Mouse (Mus musculus): ENCODE data around the gene Pkp4. TPM values are rescaled to one million over a fixed set of nuclear protein-coding genes. Genes with fewer than 3 reads are reported as not detected.

The Pkp4 gene
- total and polyA plus RNA-seq, 2 experiments = 38.4 to 42.7 TPM

DNA sequence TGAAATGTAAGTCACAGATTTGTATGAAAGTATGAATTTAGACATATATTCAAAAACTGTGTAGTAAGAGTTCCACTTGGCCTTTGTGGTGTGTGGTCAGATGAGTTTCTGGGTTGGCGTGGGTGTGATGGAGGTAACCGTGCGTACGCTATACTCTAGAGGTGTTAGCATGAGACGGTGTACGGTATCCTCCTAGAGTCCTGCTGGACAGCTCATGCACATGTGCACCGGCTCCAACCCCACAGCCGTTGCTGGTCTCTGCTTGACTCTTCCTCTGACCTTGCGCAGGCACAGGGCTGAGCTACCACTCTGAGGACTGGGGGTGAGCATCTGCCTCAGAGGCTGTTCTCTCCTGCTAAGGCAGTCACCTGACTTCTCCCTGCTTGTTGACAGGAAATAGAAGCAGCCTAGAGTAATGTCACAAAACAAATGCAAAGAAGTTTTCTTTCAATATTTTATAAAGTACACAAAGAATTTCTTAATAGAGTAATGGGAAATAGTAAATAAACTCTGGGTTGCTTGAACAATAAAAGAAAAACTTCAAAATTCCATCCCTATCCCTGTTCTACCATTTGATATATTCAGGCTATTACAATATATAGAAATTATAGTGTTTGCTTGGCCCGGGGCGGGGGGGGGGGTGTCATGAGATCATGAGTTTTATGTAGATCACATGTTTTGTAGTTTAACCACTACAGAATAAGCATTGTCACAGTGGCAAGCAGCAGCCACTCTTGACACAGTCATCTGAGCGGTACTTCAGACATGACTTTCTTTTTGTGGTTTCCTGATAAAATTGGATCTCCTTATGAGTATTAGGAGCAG lies 83.8 kb downstream of the Pkp4 start:
- H3K9ac ChIP-seq (ENCODE audit: low read depth, low read length) = no peak overlapping the region
- 95% methylated on average over 12 of the region's 12 CpGs for WGBS
- H3K4me1 ChIP-seq (ENCODE audit: control insufficient read depth, insufficient read depth, low read length) = peaks cover 16% of the 10 kb centered on the region
- H3K79me2 ChIP-seq (ENCODE audit: control insufficient read depth, insufficient read depth, low read length) = peaks cover 14% of the 10 kb centered on the region; the same call in 1 of the 2 replicates
- H3K4me3 ChIP-seq (ENCODE audit: insufficient read depth, low read depth, low read length) = no peak overlapping the region
- no peak overlapping the region for H3K27ac ChIP-seq (replicated peaks; ENCODE audit: insufficient read depth, low read depth, low read length)
- no peak for DNase-seq (ENCODE audit: extremely low read depth, low read depth, low spot score)
- TF ChIP-seq CTCF (IDR thresholded peaks at IDR 0.05; ENCODE audit: low read depth, low read length) = no peak
- TF ChIP-seq POLR2A (IDR thresholded peaks at IDR 0.05; ENCODE audit: extremely low read depth, insufficient read depth, low read length) = no peak
- no peaks in the 10 kb centered on the region for H3K27me3 ChIP-seq (ENCODE audit: control insufficient read depth, insufficient read depth, low read length)
- no peaks in the 10 kb centered on the region for H3K36me3 ChIP-seq (ENCODE audit: control insufficient read depth, insufficient read depth, low read length)

DNA sequence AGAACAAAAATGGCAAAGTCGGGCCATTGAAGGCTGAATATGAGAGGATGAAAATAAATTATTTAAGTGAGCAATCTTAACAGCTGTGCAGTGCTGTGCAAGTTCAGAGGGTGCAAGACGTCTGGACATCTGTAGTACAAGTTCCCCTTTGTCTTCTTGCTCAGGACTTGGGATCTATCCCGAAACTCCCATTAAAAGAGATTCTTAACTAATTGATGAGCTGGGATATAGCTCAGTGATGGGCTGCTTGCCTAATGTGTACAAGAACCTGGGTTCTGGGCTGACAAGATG lies 84.4 kb downstream of the Pkp4 start:
- Histone ChIP-seq H3K4me1 (ENCODE audit: control insufficient read depth, insufficient read depth, low read length) (peaks cover 16% of the 10 kb centered on the region), H3K4me3 (ENCODE audit: insufficient read depth, low read depth, low read length) (no peak overlapping the region), H3K79me2 (ENCODE audit: control insufficient read depth, insufficient read depth, low read length) (peaks cover 16% of the 10 kb centered on the region; the same call in 1 of the 2 replicates), H3K27me3 (ENCODE audit: control insufficient read depth, insufficient read depth, low read length) (no peaks in the 10 kb centered on the region), H3K36me3 (ENCODE audit: control insufficient read depth, insufficient read depth, low read length) (no peaks in the 10 kb centered on the region), H3K27ac (replicated peaks; ENCODE audit: insufficient read depth, low read depth, low read length) (no peak overlapping the region), H3K9ac (ENCODE audit: low read depth, low read length) (no peak overlapping the region)
- 89% methylated on average over 3 of the region's 3 CpGs for WGBS
- no peak for DNase-seq (ENCODE audit: extremely low read depth, low read depth, low spot score)
- TF ChIP-seq POLR2A (IDR thresholded peaks at IDR 0.05; ENCODE audit: extremely low read depth, insufficient read depth, low read length) (no peak), CTCF (IDR thresholded peaks at IDR 0.05; ENCODE audit: low read depth, low read length) (no peak)

DNA sequence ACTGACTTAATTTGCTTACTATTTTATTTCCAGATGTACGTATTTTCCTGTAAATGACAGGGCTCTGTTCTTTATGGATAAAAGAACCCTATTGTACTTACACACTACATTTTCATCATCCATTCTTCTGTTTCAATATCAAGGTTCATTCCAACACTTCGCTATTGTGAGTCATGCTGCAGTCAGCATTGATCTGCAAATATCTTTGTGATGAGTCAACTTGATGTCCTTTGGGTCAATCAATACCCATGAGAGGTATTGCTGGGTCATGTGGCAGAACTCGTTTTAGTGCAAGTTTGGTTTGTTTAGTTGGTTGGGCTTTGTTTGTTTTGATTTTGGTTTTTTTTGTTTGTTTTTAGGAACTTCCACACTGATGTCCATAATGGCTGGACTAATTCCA lies 88.2 kb downstream of the Pkp4 start:
- Histone ChIP-seq H3K36me3 (ENCODE audit: control insufficient read depth, insufficient read depth, low read length) (no peaks in the 10 kb centered on the region), H3K27me3 (ENCODE audit: control insufficient read depth, insufficient read depth, low read length) (no peaks in the 10 kb centered on the region), H3K79me2 (ENCODE audit: control insufficient read depth, insufficient read depth, low read length) (peaks cover 17% of the 10 kb centered on the region), H3K4me3 (ENCODE audit: insufficient read depth, low read depth, low read length) (no peak overlapping the region), H3K4me1 (ENCODE audit: control insufficient read depth, insufficient read depth, low read length) (peaks cover 18% of the 10 kb centered on the region), H3K27ac (replicated peaks; ENCODE audit: insufficient read depth, low read depth, low read length) (no peak overlapping the region), H3K9ac (ENCODE audit: low read depth, low read length) (no peak overlapping the region)
- DNase-seq (ENCODE audit: extremely low read depth, low read depth, low spot score) = peak; percentile 99
- 26% methylated on average over 3 of the region's 3 CpGs for WGBS
- TF ChIP-seq CTCF (IDR thresholded peaks at IDR 0.05; ENCODE audit: low read depth, low read length) = no peak
- TF ChIP-seq POLR2A (IDR thresholded peaks at IDR 0.05; ENCODE audit: extremely low read depth, insufficient read depth, low read length) = no peak

GRCm38 (mm10) chr2:59252818-59253217 lies 92.2 kb downstream of the Pkp4 start:
- H3K4me1 ChIP-seq (ENCODE audit: control insufficient read depth, insufficient read depth, low read length) = peaks cover 4% of the 10 kb centered on the region; the same call in 1 of the 2 replicates
- H3K4me3 ChIP-seq (ENCODE audit: insufficient read depth, low read depth, low read length) = no peak overlapping the region
- H3K79me2 ChIP-seq (ENCODE audit: control insufficient read depth, insufficient read depth, low read length) = peaks cover 15% of the 10 kb centered on the region
- TF ChIP-seq POLR2A (IDR thresholded peaks at IDR 0.05; ENCODE audit: extremely low read depth, insufficient read depth, low read length) (no peak), CTCF (IDR thresholded peaks at IDR 0.05; ENCODE audit: low read depth, low read length) (no peak)
- H3K27me3 ChIP-seq (ENCODE audit: control insufficient read depth, insufficient read depth, low read length) = no peaks in the 10 kb centered on the region
- no peak for DNase-seq (ENCODE audit: extremely low read depth, low read depth, low spot score)
- no peaks in the 10 kb centered on the region for H3K36me3 ChIP-seq (ENCODE audit: control insufficient read depth, insufficient read depth, low read length)
- no peak overlapping the region for H3K27ac ChIP-seq (replicated peaks; ENCODE audit: insufficient read depth, low read depth, low read length)
- no peak overlapping the region for H3K9ac ChIP-seq (ENCODE audit: low read depth, low read length)

DNA sequence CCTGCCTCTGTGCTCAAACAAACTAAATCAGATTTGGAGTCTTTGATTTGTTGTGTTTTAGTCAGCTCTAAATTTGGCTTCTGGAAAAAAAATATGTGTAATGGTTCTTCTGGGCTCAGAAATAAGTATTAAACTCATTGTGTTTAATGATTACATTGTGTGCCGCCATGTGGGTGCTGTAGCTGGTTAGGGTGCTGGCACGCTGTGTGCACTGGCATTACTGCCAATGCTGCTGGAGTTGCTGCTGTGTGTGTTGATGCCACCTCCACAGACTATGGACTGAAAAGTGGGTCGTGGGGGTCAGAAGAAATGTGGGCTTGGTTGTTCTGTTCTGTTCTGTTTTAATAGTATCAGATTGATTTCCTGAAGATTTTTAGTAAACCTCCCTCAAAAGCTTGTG lies 92.8 kb downstream of the Pkp4 start:
- 51% methylated on average over 3 of the region's 3 CpGs for WGBS
- H3K36me3 ChIP-seq (ENCODE audit: control insufficient read depth, insufficient read depth, low read length) = no peaks in the 10 kb centered on the region
- DNase-seq (ENCODE audit: extremely low read depth, low read depth, low spot score) = peak; percentile 39
- H3K27ac ChIP-seq (replicated peaks; ENCODE audit: insufficient read depth, low read depth, low read length) = no peak overlapping the region
- no peak for TF ChIP-seq CTCF (IDR thresholded peaks at IDR 0.05; ENCODE audit: low read depth, low read length)
- no peak for TF ChIP-seq POLR2A (IDR thresholded peaks at IDR 0.05; ENCODE audit: extremely low read depth, insufficient read depth, low read length)
- peaks cover 4% of the 10 kb centered on the region; the same call in 1 of the 2 replicates for H3K4me1 ChIP-seq (ENCODE audit: control insufficient read depth, insufficient read depth, low read length)
- no peaks in the 10 kb centered on the region for H3K27me3 ChIP-seq (ENCODE audit: control insufficient read depth, insufficient read depth, low read length)
- no peak overlapping the region for H3K9ac ChIP-seq (ENCODE audit: low read depth, low read length)
- peaks cover 14% of the 10 kb centered on the region for H3K79me2 ChIP-seq (ENCODE audit: control insufficient read depth, insufficient read depth, low read length)
- no peak overlapping the region for H3K4me3 ChIP-seq (ENCODE audit: insufficient read depth, low read depth, low read length)

DNA sequence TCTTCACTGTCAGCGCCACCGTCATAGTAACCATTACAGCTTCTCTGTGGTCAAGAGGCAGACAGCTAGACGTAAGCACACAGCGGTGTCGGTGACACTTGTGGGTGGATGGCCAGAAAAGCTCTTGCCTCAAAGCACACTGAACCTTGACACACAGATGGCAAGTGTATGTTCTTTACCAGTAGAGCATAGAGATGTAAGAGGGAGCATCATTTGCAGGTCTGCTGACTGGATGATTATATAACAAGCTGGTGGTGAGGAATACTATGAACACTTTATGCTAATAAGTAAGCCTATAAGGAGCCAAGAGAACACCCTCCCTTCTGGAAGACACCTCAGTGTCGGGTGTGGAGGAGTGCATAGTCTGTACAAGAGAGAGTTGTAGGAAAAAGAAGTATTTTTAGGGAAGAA lies 98.2 kb downstream of the Pkp4 start:
- Histone ChIP-seq H3K4me3 (ENCODE audit: insufficient read depth, low read depth, low read length) (no peak overlapping the region), H3K36me3 (ENCODE audit: control insufficient read depth, insufficient read depth, low read length) (no peaks in the 10 kb centered on the region), H3K79me2 (ENCODE audit: control insufficient read depth, insufficient read depth, low read length) (peaks cover 18% of the 10 kb centered on the region; the same call in 1 of the 2 replicates), H3K27me3 (ENCODE audit: control insufficient read depth, insufficient read depth, low read length) (no peaks in the 10 kb centered on the region), H3K27ac (replicated peaks; ENCODE audit: insufficient read depth, low read depth, low read length) (no peak overlapping the region), H3K4me1 (ENCODE audit: control insufficient read depth, insufficient read depth, low read length) (no peaks in the 10 kb centered on the region), H3K9ac (ENCODE audit: low read depth, low read length) (no peak overlapping the region)
- TF ChIP-seq POLR2A (IDR thresholded peaks at IDR 0.05; ENCODE audit: extremely low read depth, insufficient read depth, low read length) (no peak), CTCF (IDR thresholded peaks at IDR 0.05; ENCODE audit: low read depth, low read length) (no peak)
- WGBS = 80% methylated on average over 6 of the region's 6 CpGs
- no peak for DNase-seq (ENCODE audit: extremely low read depth, low read depth, low spot score)

All from liver, adult 2 months (tissue).